Mouse (Mus musculus) heart, postnatal 25 days (tissue): ENCODE data around the gene Sgcb. TPM values are rescaled to one million over a fixed set of nuclear protein-coding genes. Genes with fewer than 3 reads are reported as not detected.
A peak's percentile ranks its signal among the peaks of the same experiment; 100 is the strongest.

Source experiments
- DNase-seq: peaks from one replicate; pipeline ENCODE4 v3.0.0; 2022; ENCODE audit warnings: low spot score
- intact Hi-C: fragments of 180-260 bp; cut with DNase I; formaldehyde crosslinking; loops from one replicate; pipeline ENCODE4 v1.15.1; 2025
- total RNA-seq, 2 experiments: library from RNA; stranded (reverse); gene quantifications; 2 replicates each; pipeline ENCODE4 v1.2.3; 2021

Sgcb gene
- 10 to 100 TPM; 88.1 to 93.4 TPM for total RNA-seq

GRCm38 (mm10) chr5:73647261-73647900 lies at the start of gene Sgcb:
TSS of gene Sgcb (minus strand) at chr5:73647790.
- peak; percentile 82 for DNase-seq
- intact Hi-C loops = no loop called here

- no peak for DNase-seq
- intact Hi-C loops = no loop called here
Measured at GRCm38 (mm10) chr5:73694254-73695015, 46.8 kb upstream of the Sgcb start.

- DNase-seq = no peak
- intact Hi-C loops = no loop called here
Measured at GRCm38 (mm10) chr5:73693778-73694177, 46.2 kb upstream of the Sgcb start.

- no peak for DNase-seq
- intact Hi-C loops = no loop called here
Measured at GRCm38 (mm10) chr5:73691723-73692520, 44.3 kb upstream of the Sgcb start.

GRCm38 (mm10) chr5:73690146-73690545 lies 42.6 kb upstream of the Sgcb start:
- DNase-seq = no peak
- intact Hi-C loops = no loop called here

- intact Hi-C loops = loop anchor here (2.0 to 5.0 kb wide), 3 partner anchors 164 to 1469 kb away; no protein-coding TSS in a partner anchor
- no peak for DNase-seq
Measured at GRCm38 (mm10) chr5:73688576-73688975, 41.0 kb upstream of the Sgcb start.

GRCm38 (mm10) chr5:73686149-73686548 lies 38.6 kb upstream of the Sgcb start:
- intact Hi-C loops = loop anchor here (5.0 kb wide), 2 partner anchors 591 to 1471 kb away; no protein-coding TSS in a partner anchor
- no peak for DNase-seq

- intact Hi-C loops = no loop called here
- no peak for DNase-seq
Measured at GRCm38 (mm10) chr5:73683706-73684409, 36.3 kb upstream of the Sgcb start.

GRCm38 (mm10) chr5:73683221-73683620 lies 35.6 kb upstream of the Sgcb start:
- intact Hi-C loops = no loop called here
- DNase-seq = no peak

- intact Hi-C loops = no loop called here
- DNase-seq = no peak
Measured at GRCm38 (mm10) chr5:73676626-73677025, 29.0 kb upstream of the Sgcb start.

GRCm38 (mm10) chr5:73675604-73676003 lies 28.0 kb upstream of the Sgcb start:
- intact Hi-C loops = no loop called here
- DNase-seq = no peak

GRCm38 (mm10) chr5:73669386-73669785 lies 21.8 kb upstream of the Sgcb start:
- intact Hi-C loops = no loop called here
- DNase-seq = no peak

- intact Hi-C loops = no loop called here
Measured at GRCm38 (mm10) chr5:73667877-73668276, 20.3 kb upstream of the Sgcb start.

GRCm38 (mm10) chr5:73666695-73667094 lies 19.1 kb upstream of the Sgcb start:
- intact Hi-C loops = no loop called here
- no peak for DNase-seq

More at GRCm38 (mm10) chr5:73667877-73668276, 20.3 kb upstream of the Sgcb start:
- no peak for DNase-seq

- intact Hi-C loops = no loop called here
Measured at GRCm38 (mm10) chr5:73651855-73652201, 4.2 kb upstream of the Sgcb start.

GRCm38 (mm10) chr5:73651061-73651854 lies 3.7 kb upstream of the Sgcb start, which contains the start of gene Spata18:
TSS of gene Spata18 (plus strand) at chr5:73651379.
- DNase-seq = no peak
- intact Hi-C loops = no loop called here

More at GRCm38 (mm10) chr5:73651855-73652201, 4.2 kb upstream of the Sgcb start:
- DNase-seq = no peak

GRCm38 (mm10) chr5:73650365-73650964 lies 2.9 kb upstream of the Sgcb start:
- intact Hi-C loops = no loop called here

GRCm38 (mm10) chr5:73642091-73642490 lies 5.5 kb downstream of the Sgcb start:
- no peak for DNase-seq
- intact Hi-C loops = no loop called here

More at GRCm38 (mm10) chr5:73650365-73650964, 2.9 kb upstream of the Sgcb start:
- no peak for DNase-seq

- intact Hi-C loops = no loop called here
- DNase-seq = no peak
Measured at GRCm38 (mm10) chr5:73641058-73641457, 6.5 kb downstream of the Sgcb start.
